Comparison of ENCODE assay signal across 8 mouse cellular contexts in genomic region chr9:50660431-50660830, GRCm38 (mm10). TPM values are rescaled to one million over a fixed set of nuclear protein-coding genes. Genes with fewer than 3 reads are reported as not detected.
DNase-seq lines count a peak whose midpoint lies in the region; ATAC-seq and TF ChIP-seq lines count a peak whose summit lies in the region.

No protein-coding gene starts in this region.

- peak; percentile 18 for DNase-seq in layer of hippocampus, adult 11-12 months (ENCODE audit: low spot score)
- no peak for DNase-seq in layer of hippocampus, adult 18-20 months (ENCODE audit: low spot score in 2 of 2)
- DNase-seq in hindbrain, embryonic 14.5 days (ENCODE audit: low spot score), result no peak
- DNase-seq in liver, adult 2 months (ENCODE audit: extremely low read depth, low read depth, low spot score), result peak; percentile 96
- peak; percentile 37 for DNase-seq in naive thymus-derived CD4-positive, alpha-beta T cell, adult 2 months (ENCODE audit: low read depth)
- no peak for DNase-seq in urinary bladder, postnatal 10 days (ENCODE audit: low spot score)

- 13% methylated on average over 12 of the region's 12 CpGs for WGBS in forebrain, embryonic 15.5 days
- WGBS in hindbrain, embryonic 14.5 days, result 18% methylated on average over 12 of the region's 12 CpGs
- WGBS in liver, adult 2 months, result 5% methylated on average over 12 of the region's 12 CpGs

- no peaks in the 10 kb centered on the region for H3K27me3 ChIP-seq in forebrain, embryonic 15.5 days
- no peaks in the 10 kb centered on the region for H3K27me3 ChIP-seq in hindbrain, embryonic 14.5 days (ENCODE audit: control insufficient read depth, insufficient read depth, low read length)
- no peaks in the 10 kb centered on the region for H3K27me3 ChIP-seq in liver, adult 2 months (ENCODE audit: control insufficient read depth, insufficient read depth, low read length)

- no peaks in the 10 kb centered on the region for H3K9me3 ChIP-seq in forebrain, embryonic 15.5 days
- H3K9me3 ChIP-seq in hindbrain, embryonic 14.5 days (ENCODE audit: control insufficient read depth, low read length), result no peaks in the 10 kb centered on the region

- TF ChIP-seq CTCF in bone marrow macrophage, adult 2 months (IDR thresholded peaks at IDR 0.05; ENCODE audit: low read depth, low read length), result no peak
- no peak for TF ChIP-seq CTCF in liver, adult 2 months (IDR thresholded peaks at IDR 0.05; ENCODE audit: low read depth, low read length)

- peaks cover 16% of the 10 kb centered on the region; the same call in 1 of the 2 replicates for H3K36me3 ChIP-seq in forebrain, embryonic 15.5 days
- peaks cover 52% of the 10 kb centered on the region for H3K36me3 ChIP-seq in hindbrain, embryonic 14.5 days (replicated peaks; ENCODE audit: control insufficient read depth, insufficient read depth)
- H3K36me3 ChIP-seq in liver, adult 2 months (ENCODE audit: control insufficient read depth, insufficient read depth, low read length), result peaks cover 7% of the 10 kb centered on the region

- peak overlapping the region; percentile 84 for H3K9ac ChIP-seq in forebrain, embryonic 15.5 days (replicated peaks)
- H3K9ac ChIP-seq in hindbrain, embryonic 14.5 days, result peak overlapping the region; percentile 95
- no peak overlapping the region for H3K9ac ChIP-seq in liver, adult 2 months (ENCODE audit: low read depth, low read length)

- H3K4me3 ChIP-seq in bone marrow macrophage, adult 2 months (ENCODE audit: insufficient read depth, low read length), result peak overlapping the region; percentile 84
- peak overlapping the region; percentile 80 for H3K4me3 ChIP-seq in forebrain, embryonic 15.5 days
- H3K4me3 ChIP-seq in hindbrain, embryonic 14.5 days (replicated peaks; ENCODE audit: low read length), result peak overlapping the region; percentile 96
- H3K4me3 ChIP-seq in liver, adult 2 months (ENCODE audit: insufficient read depth, low read depth, low read length), result 0 out of 2 replicates have a peak overlapping the region, but pooled peaks have one; percentile 100

- no peak overlapping the region for H3K27ac ChIP-seq in bone marrow macrophage, adult 2 months (ENCODE audit: insufficient read depth, low read depth, low read length)
- H3K27ac ChIP-seq in forebrain, embryonic 15.5 days (replicated peaks), result no peak overlapping the region
- H3K27ac ChIP-seq in hindbrain, embryonic 14.5 days, result no peak overlapping the region
- H3K27ac ChIP-seq in liver, adult 2 months (replicated peaks; ENCODE audit: insufficient read depth, low read depth, low read length), result peak overlapping the region; percentile 99

- H3K79me2 ChIP-seq in liver, adult 2 months (ENCODE audit: control insufficient read depth, insufficient read depth, low read length), result peaks cover 12% of the 10 kb centered on the region; the same call in 1 of the 2 replicates

- H3K4me1 ChIP-seq in bone marrow macrophage, adult 2 months (ENCODE audit: control insufficient read depth, insufficient read depth, low read length), result peaks cover 8% of the 10 kb centered on the region
- H3K4me1 ChIP-seq in forebrain, embryonic 15.5 days, result peaks cover 19% of the 10 kb centered on the region
- H3K4me1 ChIP-seq in hindbrain, embryonic 14.5 days (replicated peaks; ENCODE audit: control insufficient read depth, insufficient read depth, low read length), result peaks cover 23% of the 10 kb centered on the region
- peaks cover 7% of the 10 kb centered on the region; the same call in 1 of the 2 replicates for H3K4me1 ChIP-seq in liver, adult 2 months (ENCODE audit: control insufficient read depth, insufficient read depth, low read length)

- peak overlapping the region; percentile 72 for H3K4me2 ChIP-seq in forebrain, embryonic 15.5 days (replicated peaks)
- H3K4me2 ChIP-seq in hindbrain, embryonic 14.5 days (replicated peaks), result peak overlapping the region; percentile 85

- no peak for ATAC-seq in forebrain, embryonic 15.5 days (replicated peaks)
- no peak for ATAC-seq in hindbrain, embryonic 14.5 days (ENCODE audit: low FRiP score)

- TF ChIP-seq POLR2A in bone marrow macrophage, adult 2 months (IDR thresholded peaks at IDR 0.05; ENCODE audit: borderline replicate concordance, low read depth, low read length), result no peak
- TF ChIP-seq POLR2A in liver, adult 2 months (IDR thresholded peaks at IDR 0.05; ENCODE audit: extremely low read depth, insufficient read depth, low read length), result peak; percentile 64; the same call in 1 of the 2 replicates

RNA-seq across cellular contexts. Expression of gene Dlat, which starts 0.9 kb away (rescaled TPM):
- total RNA-seq in layer of hippocampus, adult 18-20 months (2021), result 100 to 1,000 TPM; 122 to 124 TPM
- 29.3 and 32.1 TPM in 2 replicates for polyA plus RNA-seq in bone marrow macrophage, adult 2 months (2012; ENCODE audit: insufficient read depth, insufficient read length, missing spikeins)
- 41.4 and 43.9 TPM in 2 replicates for polyA plus RNA-seq in forebrain, embryonic 15.5 days (2015; fragmentation: Nextera tagmentation; extraction: Ambion mirVana)
- polyA plus RNA-seq in hindbrain, embryonic 14.5 days (2014; fragmentation: Nextera tagmentation; extraction: Ambion mirVana), result 65.1 and 72.0 TPM in 2 replicates
- 39.5 and 41.1 TPM in 2 replicates for total RNA-seq in liver, adult 2 months (2014; rRNA removed)
- polyA plus RNA-seq in liver, adult 2 months (2012; rRNA removed), result 20.9 and 25.5 TPM in 2 replicates

RNA-seq across cellular contexts. Expression of gene Nkapd1, which starts 43.2 kb away (rescaled TPM):
- total RNA-seq in layer of hippocampus, adult 18-20 months (2021), result 10 to 100 TPM; 18.3 to 19.5 TPM
- polyA plus RNA-seq in bone marrow macrophage, adult 2 months (2012; ENCODE audit: insufficient read depth, insufficient read length, missing spikeins), result 14.4 and 19.0 TPM in 2 replicates
- polyA plus RNA-seq in forebrain, embryonic 15.5 days (2015; fragmentation: Nextera tagmentation; extraction: Ambion mirVana), result 22.8 and 23.3 TPM in 2 replicates
- 18.4 and 23.0 TPM in 2 replicates for polyA plus RNA-seq in hindbrain, embryonic 14.5 days (2014; fragmentation: Nextera tagmentation; extraction: Ambion mirVana)
- total RNA-seq in liver, adult 2 months (2014; rRNA removed), result 4.0 and 5.8 TPM in 2 replicates
- polyA plus RNA-seq in liver, adult 2 months (2012; rRNA removed), result 2.6 and 2.8 TPM in 2 replicates

RNA-seq across cellular contexts. Expression of gene Pih1d2, which starts 43.3 kb away (rescaled TPM):
- 1 to 10 TPM; 2.3 to 2.8 TPM for total RNA-seq in layer of hippocampus, adult 18-20 months (2021)
- 0.55 TPM in 1 of 2 replicates, not detected in the other for polyA plus RNA-seq in bone marrow macrophage, adult 2 months (2012; ENCODE audit: insufficient read depth, insufficient read length, missing spikeins)
- 3.6 and 5.8 TPM in 2 replicates for polyA plus RNA-seq in forebrain, embryonic 15.5 days (2015; fragmentation: Nextera tagmentation; extraction: Ambion mirVana)
- polyA plus RNA-seq in hindbrain, embryonic 14.5 days (2014; fragmentation: Nextera tagmentation; extraction: Ambion mirVana), result 5.6 and 7.3 TPM in 2 replicates
- 0.74 and 1.0 TPM in 2 replicates for total RNA-seq in liver, adult 2 months (2014; rRNA removed)
- polyA plus RNA-seq in liver, adult 2 months (2012; rRNA removed), result 0.24 and 0.47 TPM in 2 replicates

RNA-seq across cellular contexts. Expression of gene Timm8b, which starts 56.7 kb away (rescaled TPM):
- total RNA-seq in layer of hippocampus, adult 18-20 months (2021), result 100 to 1,000 TPM; 212 to 222 TPM
- 56.0 and 61.1 TPM in 2 replicates for polyA plus RNA-seq in bone marrow macrophage, adult 2 months (2012; ENCODE audit: insufficient read depth, insufficient read length, missing spikeins)
- 328 and 352 TPM in 2 replicates for polyA plus RNA-seq in forebrain, embryonic 15.5 days (2015; fragmentation: Nextera tagmentation; extraction: Ambion mirVana)
- polyA plus RNA-seq in hindbrain, embryonic 14.5 days (2014; fragmentation: Nextera tagmentation; extraction: Ambion mirVana), result 399 and 451 TPM in 2 replicates
- 179 and 215 TPM in 2 replicates for total RNA-seq in liver, adult 2 months (2014; rRNA removed)
- 63.0 and 81.3 TPM in 2 replicates for polyA plus RNA-seq in liver, adult 2 months (2012; rRNA removed)

RNA-seq across cellular contexts. Expression of gene Sdhd, which starts 56.8 kb away (rescaled TPM):
- total RNA-seq in layer of hippocampus, adult 18-20 months (2021), result 100 to 1,000 TPM; 118 to 124 TPM
- 133 and 155 TPM in 2 replicates for polyA plus RNA-seq in bone marrow macrophage, adult 2 months (2012; ENCODE audit: insufficient read depth, insufficient read length, missing spikeins)
- polyA plus RNA-seq in forebrain, embryonic 15.5 days (2015; fragmentation: Nextera tagmentation; extraction: Ambion mirVana), result 197 and 209 TPM in 2 replicates
- 279 and 295 TPM in 2 replicates for polyA plus RNA-seq in hindbrain, embryonic 14.5 days (2014; fragmentation: Nextera tagmentation; extraction: Ambion mirVana)
- total RNA-seq in liver, adult 2 months (2014; rRNA removed), result 339 and 354 TPM in 2 replicates
- polyA plus RNA-seq in liver, adult 2 months (2012; rRNA removed), result 363 and 441 TPM in 2 replicates

Comparison
In these comparisons a context has a peak if more than half of its experiments do, and no peak if none do; other contexts are left out.
1. DNase-seq: peak in layer of hippocampus, adult 11-12 months (single experiment), liver, adult 2 months (single experiment) and naive thymus-derived CD4-positive, alpha-beta T cell, adult 2 months (single experiment); none in layer of hippocampus, adult 18-20 months (0 of 2), hindbrain, embryonic 14.5 days (single experiment) and urinary bladder, postnatal 10 days (single experiment).
2. Peak in every context shown above with its lines, with median percentiles within 50 percentile points of each other: H3K4me3 ChIP-seq.